Mouse (Mus musculus) midbrain, postnatal 0 days (tissue): ENCODE measurements around the gene Nkx6-2. TPM values are rescaled to one million over a fixed set of nuclear protein-coding genes. Genes with fewer than 3 reads are reported as not detected.

ENCODE experiments used
- ATAC-seq: fragments of 200-750 bp; cut with Nextera tagmentation; 2 replicates; pipeline ENCODE4 v1.8.0; 2017; ENCODE audit warnings: moderate number of reproducible peaks, mild to moderate bottlenecking, moderate TSS enrichment, moderate library complexity; ENCODE audit not compliant: low FRiP score
- DNase-seq: peaks from one replicate; pipeline ENCODE4 v3.0.0-alpha.2; 2015; ENCODE audit warnings: low spot score
- H3K27ac ChIP-seq: fragments of 300-500 bp; sonication (generic); 2 replicates; pipeline ENCODE4 v1.5.1; 2014; ENCODE audit warnings: low read depth, mild to moderate bottlenecking, low read length, mixed read lengths
- H3K27me3 ChIP-seq: fragments of 300-500 bp; sonication (generic); 2 replicates; pipeline ENCODE4 v1.6.1; 2014; ENCODE audit warnings: low read length, control low read depth, mixed read lengths; ENCODE audit not compliant: insufficient read depth
- H3K36me3 ChIP-seq: fragments of 300-500 bp; sonication (generic); 2 replicates; pipeline ENCODE4 v1.6.1; 2014; ENCODE audit warnings: low read length, control low read depth, mixed read lengths; ENCODE audit not compliant: insufficient read depth
- H3K4me1 ChIP-seq: fragments of 300-500 bp; sonication (generic); 2 replicates; pipeline ENCODE4 v1.6.1; 2014; ENCODE audit warnings: mild to moderate bottlenecking, control low read depth, antibody characterized with exemption, low read length, mixed read lengths; ENCODE audit not compliant: insufficient read depth
- H3K4me2 ChIP-seq: fragments of 300-500 bp; sonication (generic); 2 replicates; pipeline ENCODE4 v1.6.1; 2014; ENCODE audit warnings: low read depth, mild to moderate bottlenecking, low read length, mixed read lengths; ENCODE audit not compliant: poor library complexity, severe bottlenecking
- H3K4me3 ChIP-seq: fragments of 300-500 bp; sonication (generic); 2 replicates; pipeline ENCODE4 v1.5.1; 2014; ENCODE audit warnings: low read depth, mild to moderate bottlenecking, low read length, moderate library complexity
- H3K9ac ChIP-seq: fragments of 300-500 bp; sonication (generic); replicated peaks from 2 replicates; pipeline ENCODE4 v1.6.1; 2014; ENCODE audit warnings: mild to moderate bottlenecking, low read length, moderate library complexity, mixed read lengths; ENCODE audit not compliant: poor library complexity, severe bottlenecking
- H3K9me3 ChIP-seq: fragments of 300-500 bp; sonication (generic); 2 replicates; pipeline ENCODE4 v1.6.1; 2016; ENCODE audit warnings: low read length, control low read depth
- CTCF ChIP-seq: IDR thresholded peaks from 2 replicates; pipeline ENCODE4 v1.5.1; 2016; ENCODE audit warnings: antibody characterized with exemption, mild to moderate bottlenecking
- WGBS: fragments of 180-500 bp; shearing (Covaris S2); extraction: QIAGEN DNeasy Blood & Tissue Kit; methylation state at CpG from one replicate; pipeline ENCODE4 v1.1.7; 2014; 5-methylcytosine and 5-hydroxymethylcytosine counted together
- polyA plus RNA-seq: library from polyadenylated mRNA; unstranded; fragments of >200 nt; fragmentation: Nextera tagmentation; extraction: Ambion mirVana; gene quantifications from 2 replicates; pipeline ENCODE4 v1.2.1, GENCODE M21; 2015
- total RNA-seq: library from RNA; depleted of rRNA; stranded (reverse); fragments of >200 nt; gene quantifications from 2 replicates; pipeline ENCODE4 v1.2.3, GENCODE M21; 2014; rRNA removed

Gene Nkx6-2
- total RNA-seq (8.3 and 10.0 TPM in 2 replicates), polyA plus RNA-seq (7.3 and 8.2 TPM in 2 replicates)

DNA sequence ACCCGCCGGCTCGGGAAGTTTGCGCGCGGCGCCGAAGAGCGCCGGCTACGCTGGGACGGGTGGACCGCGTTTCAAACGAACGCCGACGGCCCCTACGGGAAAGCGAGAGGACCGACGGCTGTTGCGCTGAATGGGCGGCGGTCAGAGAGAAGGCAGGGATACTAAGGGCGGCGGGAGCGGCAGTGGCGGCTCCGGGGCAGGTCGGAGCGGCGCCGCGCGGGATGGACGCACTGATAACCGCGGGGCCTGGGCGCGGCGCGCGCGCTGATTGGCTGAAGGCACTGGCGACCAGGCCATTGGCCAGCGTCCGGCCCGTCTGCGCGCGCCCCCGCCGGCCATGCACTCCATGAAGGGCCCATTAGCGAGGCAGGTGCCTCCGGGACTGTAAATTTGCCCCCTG is at the start of gene Nkx6-2:
TSS of gene Nkx6-2 (minus strand) at position 203 of the 400 bp plus-strand sequence.
- DNase-seq = peak; percentile 29
- Histone ChIP-seq H3K36me3 (peaks cover 3% of the 10 kb centered on the region; the same call in 1 of the 2 replicates), H3K4me3 (peak within 1 kb of the TSS; percentile 32), H3K9ac (peak within 1 kb of the TSS; percentile 42; the same call in 1 of the 2 replicates), H3K27me3 (peaks cover 86% of the 10 kb centered on the region), H3K27ac (no peak within 1 kb of the TSS), H3K4me2 (peak within 1 kb of the TSS; percentile 32), H3K4me1 (no peaks in the 10 kb centered on the region; the same call in 1 of the 2 replicates), H3K9me3 (no peaks in the 10 kb centered on the region)
- WGBS = under 1% methylated on average over 54 of the region's 56 CpGs
- 0 out of 2 replicates have a peak, but pooled peaks have one; percentile 32 for ATAC-seq
- TF ChIP-seq CTCF = no peak

DNA sequence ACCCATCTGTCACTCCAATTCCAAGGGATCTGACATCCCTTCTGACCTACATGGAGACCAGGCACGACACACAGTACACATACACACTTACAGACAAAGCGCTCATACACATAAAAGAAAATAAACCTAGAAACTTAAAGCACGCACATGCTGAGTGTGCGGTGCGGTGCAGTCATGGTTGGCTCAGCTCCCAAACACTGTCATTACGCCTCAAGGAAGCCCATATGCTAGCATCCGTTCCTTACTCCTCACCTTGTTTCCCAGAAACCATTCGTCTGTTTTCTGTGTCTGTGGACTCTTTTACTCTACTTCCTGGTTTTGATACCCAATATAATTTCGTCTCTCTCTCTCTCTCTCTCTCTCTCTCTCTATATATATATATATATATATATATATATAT is 42.6 kb upstream of the Nkx6-2 start:
- Histone ChIP-seq H3K9me3 (no peaks in the 10 kb centered on the region), H3K27ac (no peak overlapping the region), H3K9ac (no peak overlapping the region), H3K4me1 (no peaks in the 10 kb centered on the region), H3K36me3 (no peaks in the 10 kb centered on the region), H3K4me2 (no peak overlapping the region), H3K27me3 (no peaks in the 10 kb centered on the region), H3K4me3 (no peak overlapping the region)
- DNase-seq = peak; percentile 28
- TF ChIP-seq CTCF = no peak
- 82% methylated on average over 9 of the region's 9 CpGs for WGBS
- ATAC-seq = no peak

DNA sequence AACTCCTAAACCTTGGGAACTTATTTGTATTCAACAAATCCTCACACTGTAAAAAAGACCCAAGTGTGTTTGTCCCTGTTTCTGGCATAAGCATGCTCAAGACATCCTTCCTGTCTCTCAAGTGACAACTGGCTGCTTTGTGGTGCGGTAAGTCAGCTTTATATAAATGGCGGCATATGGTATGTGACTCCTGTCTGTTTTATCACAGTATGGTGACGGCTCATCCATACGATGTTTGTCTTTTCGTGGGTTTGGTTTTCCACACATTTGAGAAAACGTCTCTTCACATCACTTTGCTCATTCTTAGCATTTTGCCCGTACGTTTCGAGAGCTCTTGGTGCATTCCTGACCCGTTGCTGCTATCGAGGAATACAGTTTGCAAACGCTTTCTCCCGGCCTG is 40.0 kb upstream of the Nkx6-2 start:
- 88% methylated on average over 13 of the region's 13 CpGs for whole genome bisulfite sequencing
- ATAC-seq = no peak

DNA sequence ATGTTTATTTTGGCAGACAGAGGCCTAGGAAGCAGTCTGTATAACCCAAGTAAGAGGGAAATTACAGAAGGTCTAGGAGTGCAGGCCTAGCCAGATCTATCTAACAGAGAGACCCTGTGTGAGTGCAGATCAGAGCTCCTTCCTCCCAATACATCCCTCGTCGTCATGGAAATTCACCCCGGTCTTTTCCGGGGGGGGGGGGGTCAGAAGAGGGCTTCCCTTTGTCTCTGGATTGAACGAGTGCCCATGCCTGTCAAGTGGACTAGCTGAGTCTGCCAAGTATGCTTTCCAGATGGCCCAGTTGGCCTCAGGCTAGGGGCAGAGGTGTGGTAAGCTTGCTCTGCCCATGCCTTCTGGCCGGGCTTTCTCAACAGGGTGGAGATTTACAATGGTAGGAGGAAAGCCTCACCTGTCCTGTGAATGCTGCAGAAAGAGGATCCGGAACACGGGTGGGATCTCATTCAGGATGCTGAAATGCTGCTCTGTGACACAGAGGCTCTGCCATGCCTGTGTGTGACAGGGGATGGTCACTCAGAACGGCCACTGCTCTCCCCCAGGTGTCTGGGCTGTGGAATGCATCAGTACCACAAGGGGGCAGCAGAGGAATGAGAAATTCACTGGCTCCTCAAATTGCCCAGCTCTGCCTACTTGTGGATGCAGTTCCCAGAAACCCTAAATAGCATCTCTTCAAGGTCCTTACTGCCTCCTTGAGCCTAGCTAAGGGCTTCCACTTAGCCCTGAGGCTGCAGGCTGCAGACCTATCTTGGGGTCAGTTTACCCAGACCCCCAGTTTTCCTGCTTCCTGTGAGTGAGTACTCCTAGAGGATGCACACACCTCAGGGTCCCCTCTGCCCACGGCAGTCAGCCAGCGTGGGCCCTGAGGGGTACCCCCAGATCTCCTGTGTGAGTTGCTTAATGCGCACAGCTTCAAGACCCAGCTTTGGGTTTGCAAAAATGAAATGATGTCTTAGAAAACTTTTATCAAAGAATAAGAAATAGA is 33.5 kb upstream of the Nkx6-2 start:
- TF ChIP-seq CTCF = peak; percentile 95
- peak; percentile 85 for ATAC-seq
- peak; percentile 91 for DNase-seq
- Histone ChIP-seq H3K4me3 (no peak overlapping the region), H3K4me2 (peak overlapping the region; percentile 7; the same call in 1 of the 2 replicates), H3K27me3 (no peaks in the 10 kb centered on the region; the same call in 1 of the 2 replicates), H3K9ac (no peak overlapping the region), H3K27ac (no peak overlapping the region), H3K36me3 (no peaks in the 10 kb centered on the region), H3K4me1 (no peaks in the 10 kb centered on the region), H3K9me3 (no peaks in the 10 kb centered on the region)
- 35% methylated on average over 12 of the region's 12 CpGs for WGBS

More for the DNA sequence above, 40.0 kb upstream of the Nkx6-2 start:
- DNase-seq = no peak
- H3K27ac ChIP-seq = no peak overlapping the region
- H3K4me1 ChIP-seq = no peaks in the 10 kb centered on the region
- H3K27me3 ChIP-seq = no peaks in the 10 kb centered on the region; the same call in 1 of the 2 replicates
- no peak overlapping the region for H3K4me3 ChIP-seq
- TF ChIP-seq CTCF = no peak
- no peak overlapping the region for H3K9ac ChIP-seq
- no peaks in the 10 kb centered on the region for H3K36me3 ChIP-seq
- no peaks in the 10 kb centered on the region for H3K9me3 ChIP-seq
- no peak overlapping the region for H3K4me2 ChIP-seq

DNA sequence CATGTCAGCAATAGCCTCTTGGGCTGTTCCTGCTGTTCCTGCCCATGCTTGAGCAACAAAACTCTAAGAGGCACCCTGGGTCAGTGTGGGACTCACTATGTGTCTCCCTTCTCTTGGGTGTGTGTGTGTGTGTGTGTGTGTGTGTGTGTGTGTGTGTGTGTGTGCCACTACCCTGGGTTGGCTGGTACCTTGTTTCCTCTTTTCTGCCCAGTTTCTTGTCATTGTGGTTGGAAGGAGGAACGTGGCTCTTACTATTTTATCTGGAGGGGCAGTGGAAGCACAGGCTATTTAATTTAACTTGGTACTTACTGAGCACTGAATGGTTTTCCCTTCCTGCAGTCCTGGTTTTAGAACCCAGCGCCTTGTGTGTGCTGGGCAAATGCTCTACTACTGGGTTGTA is 27.7 kb upstream of the Nkx6-2 start:
- Histone ChIP-seq H3K27ac (no peak overlapping the region), H3K4me3 (no peak overlapping the region), H3K27me3 (0 out of 2 replicates have a peak, but pooled peaks cover 2% of the 10 kb centered on the region), H3K4me2 (no peak overlapping the region), H3K9ac (no peak overlapping the region), H3K4me1 (no peaks in the 10 kb centered on the region), H3K9me3 (no peaks in the 10 kb centered on the region), H3K36me3 (no peaks in the 10 kb centered on the region)
- 90% methylated on average over 2 of the region's 2 CpGs for WGBS
- DNase-seq (no peak), ATAC-seq (no peak)
- TF ChIP-seq CTCF = no peak

DNA sequence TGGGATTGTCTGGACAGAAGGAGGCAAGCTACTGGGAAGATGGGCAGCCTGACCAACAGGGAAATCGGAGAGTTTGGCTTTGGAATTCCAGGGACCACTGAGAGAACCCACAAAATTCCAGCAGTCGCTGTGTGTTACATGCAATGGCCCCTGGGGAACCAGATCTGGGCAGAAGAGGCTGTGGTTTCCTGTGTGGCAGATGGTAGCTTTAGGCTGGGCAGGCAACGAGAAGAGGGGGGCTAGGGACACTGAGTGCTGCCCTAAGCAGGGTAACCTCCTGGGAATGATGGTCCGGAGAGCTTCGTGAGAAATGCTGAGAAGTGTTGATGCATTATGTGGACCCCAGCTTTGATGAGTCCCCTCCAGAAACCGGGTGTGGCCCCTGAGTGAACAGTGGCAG is 13.3 kb upstream of the Nkx6-2 start:
- ATAC-seq (no peak), DNase-seq (no peak)
- Histone ChIP-seq H3K36me3 (no peaks in the 10 kb centered on the region), H3K4me2 (no peak overlapping the region), H3K9ac (no peak overlapping the region), H3K27me3 (no peaks in the 10 kb centered on the region), H3K4me1 (no peaks in the 10 kb centered on the region), H3K4me3 (no peak overlapping the region), H3K9me3 (no peaks in the 10 kb centered on the region), H3K27ac (no peak overlapping the region)
- 73% methylated on average over 6 of the region's 6 CpGs for WGBS
- no peak for TF ChIP-seq CTCF
